Mouse (Mus musculus) T-helper 17 cell (primary cell): ENCODE measurements around the gene Gm17067.
"Not testable (repeated sequence)": the region's sequence is repeated elsewhere in the genome, so short reads cannot be mapped to it uniquely, and the experiment has no call there.

Experiments
- in situ Hi-C, 2 experiments: fragments of 300-600 bp; cut with MboI, MseI; formaldehyde crosslinking; loops; 1 replicate in 1 of 2; 2 replicates in 1 of 2; pipeline ENCODE4 v1.15.1; 2025; ENCODE audit warnings: high pct_unique_total_duplicates in 2 of 2

Gene Gm17067

DNA sequence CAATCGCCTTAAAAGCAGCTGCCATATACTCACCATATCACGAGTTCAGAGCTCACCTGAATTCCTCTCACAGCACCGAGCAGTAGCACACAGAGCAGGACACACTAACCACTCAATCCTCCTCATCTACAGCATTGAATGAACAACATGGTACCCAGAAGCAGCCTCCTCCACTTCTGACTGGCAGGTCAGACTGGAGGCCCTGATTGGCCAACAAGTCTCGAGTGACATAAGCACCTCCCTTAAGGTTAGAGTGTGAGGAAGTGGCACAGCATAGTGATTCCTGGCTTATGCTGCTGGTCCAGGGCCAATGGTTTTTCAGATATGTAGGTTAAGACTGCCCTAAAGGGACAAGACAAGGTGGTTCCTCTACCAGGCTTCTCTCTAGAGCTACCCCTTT, at the start of gene Gm17067:
TSS of gene Gm17067 (minus strand) at position 101 of the 400 bp plus-strand sequence.
- in situ Hi-C loops: not testable (repeated sequence)

DNA sequence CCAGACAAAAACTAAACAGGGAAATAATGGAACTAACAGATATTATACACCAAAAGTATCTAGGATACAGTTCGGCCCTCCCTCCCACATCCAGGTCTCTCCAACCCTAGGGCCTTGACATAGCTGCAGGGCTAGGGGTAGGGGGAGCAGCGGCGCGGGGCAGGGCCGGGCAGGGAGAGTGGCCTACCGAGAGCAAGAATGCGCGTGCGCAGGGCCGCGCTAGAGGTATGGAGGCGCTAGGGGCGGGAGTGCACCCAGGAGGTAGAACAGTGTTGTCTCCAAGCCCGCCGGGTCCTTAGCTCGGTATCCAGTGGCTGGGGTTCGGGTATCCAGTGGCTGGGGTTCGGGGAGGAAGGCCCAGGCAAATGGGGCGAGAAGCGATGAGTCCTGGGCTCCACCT, 23.0 kb upstream of the Gm17067 start:
- in situ Hi-C loops: loop anchor here (5.0 kb wide), 1 partner anchor 127 kb away; no protein-coding TSS in a partner anchor

DNA sequence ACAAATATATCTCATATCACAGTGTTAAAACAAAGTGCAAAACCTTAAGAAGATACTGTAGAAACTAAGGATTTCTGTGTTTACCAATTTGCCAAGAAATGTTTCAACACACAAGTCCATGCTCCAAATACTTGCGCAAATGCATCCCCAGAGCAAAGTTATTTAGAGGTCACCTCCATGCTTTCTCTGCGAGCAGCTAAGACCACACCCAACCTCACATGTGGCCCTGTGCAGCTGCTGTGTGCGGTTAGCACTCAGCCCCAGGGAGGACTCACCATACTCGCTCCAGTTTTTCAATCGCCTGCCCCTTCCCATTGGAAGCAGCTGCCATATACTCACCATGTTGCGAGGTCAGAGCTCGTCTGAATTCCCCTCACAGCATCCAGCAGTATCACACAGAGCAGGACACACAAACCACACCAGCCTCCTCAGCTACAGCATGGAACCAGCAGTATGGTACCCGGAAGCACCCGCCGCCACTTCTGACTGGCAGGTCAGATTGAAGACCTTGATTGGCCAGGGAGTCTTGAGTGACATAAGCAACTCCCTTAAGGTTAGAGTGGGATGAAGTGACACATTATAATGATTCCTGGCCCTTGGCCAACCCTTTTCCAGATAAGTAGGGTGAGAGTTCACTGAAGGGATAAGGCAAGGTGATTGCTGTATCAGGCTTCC, 11.9 kb upstream of the Gm17067 start:
- in situ Hi-C loops: no loop called here

DNA sequence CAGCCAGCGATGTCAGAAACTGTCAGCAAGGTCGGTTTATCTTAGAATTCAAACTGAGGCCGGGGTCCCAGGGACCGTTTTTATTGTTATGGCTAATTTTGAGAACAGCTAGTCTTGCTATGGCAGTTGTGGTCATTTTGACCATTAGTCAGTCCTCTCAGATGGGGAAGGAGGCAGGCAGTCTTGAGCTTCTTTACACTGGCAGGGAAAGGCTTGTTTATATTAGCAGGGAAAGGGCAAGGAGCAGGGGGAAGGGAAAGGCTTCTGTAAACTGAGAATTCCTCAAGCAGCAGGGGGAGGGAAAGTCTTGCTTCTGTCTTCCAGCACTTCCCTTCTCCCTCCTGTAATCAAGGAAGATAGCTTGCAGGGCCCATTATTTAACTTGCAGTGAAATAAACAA, 33.6 kb downstream of the Gm17067 start:
- in situ Hi-C loops: not testable (repeated sequence)

DNA sequence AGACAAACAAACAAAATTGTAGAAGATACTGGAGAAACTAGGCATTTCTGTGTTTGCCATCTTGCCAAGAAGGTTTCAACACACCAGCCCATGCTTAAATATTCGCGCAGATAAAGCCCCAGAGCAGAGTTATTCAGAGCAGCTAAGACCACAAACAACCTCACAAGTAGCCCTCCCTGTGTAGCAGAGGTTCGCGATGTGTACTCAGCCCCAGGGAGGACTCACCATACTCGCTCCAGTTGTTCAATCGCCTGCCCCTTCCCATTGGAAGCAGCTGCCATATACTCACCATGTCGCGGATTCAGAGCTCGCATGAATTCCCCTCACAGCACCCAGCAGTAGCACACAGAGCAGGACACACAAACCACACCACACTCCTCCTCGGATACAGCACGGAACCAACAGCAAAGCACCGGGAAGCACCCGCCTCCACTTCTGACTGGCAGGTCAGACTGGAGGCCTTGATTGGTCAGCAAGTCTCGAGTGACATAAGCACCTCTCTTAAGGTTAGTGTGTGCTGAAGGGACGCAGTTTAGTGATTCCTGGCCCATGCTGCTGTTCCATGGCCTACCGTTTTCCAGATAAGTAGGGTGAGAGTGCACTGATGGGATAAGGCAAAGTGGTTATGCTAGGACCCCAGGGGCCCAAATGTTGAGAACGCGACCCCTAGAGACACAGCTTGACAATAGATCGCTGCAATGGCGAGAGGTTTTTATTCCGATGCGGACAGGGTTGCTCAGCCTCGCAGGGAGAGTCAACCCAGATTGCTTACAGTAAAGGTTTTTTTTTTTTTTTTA, 34.3 kb downstream of the Gm17067 start, which contains the start of gene Zfp975:
TSS of gene Zfp975 (minus strand) at position 381 of the 797 bp plus-strand sequence.
- in situ Hi-C loops: not testable (repeated sequence)

DNA sequence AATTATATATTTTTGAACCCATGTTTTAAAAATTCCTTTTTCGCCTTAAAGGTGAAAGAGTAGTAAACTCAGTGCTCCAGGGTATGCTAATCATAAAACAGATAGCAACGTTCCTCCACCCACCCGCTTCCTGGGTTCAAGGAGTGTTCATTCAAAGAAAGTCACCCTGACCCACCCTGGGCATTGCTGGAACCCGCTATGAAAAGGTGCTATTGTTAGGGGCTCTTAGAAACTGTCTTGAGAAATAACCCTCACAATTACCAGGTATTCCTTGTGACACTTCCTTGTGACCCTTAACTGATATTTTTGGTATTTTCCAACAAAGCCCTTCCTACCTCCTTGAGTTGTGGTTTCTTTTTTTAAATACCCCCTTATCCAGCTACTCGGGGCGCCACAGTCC, 46.7 kb downstream of the Gm17067 start:
- in situ Hi-C loops: not testable (repeated sequence)

DNA sequence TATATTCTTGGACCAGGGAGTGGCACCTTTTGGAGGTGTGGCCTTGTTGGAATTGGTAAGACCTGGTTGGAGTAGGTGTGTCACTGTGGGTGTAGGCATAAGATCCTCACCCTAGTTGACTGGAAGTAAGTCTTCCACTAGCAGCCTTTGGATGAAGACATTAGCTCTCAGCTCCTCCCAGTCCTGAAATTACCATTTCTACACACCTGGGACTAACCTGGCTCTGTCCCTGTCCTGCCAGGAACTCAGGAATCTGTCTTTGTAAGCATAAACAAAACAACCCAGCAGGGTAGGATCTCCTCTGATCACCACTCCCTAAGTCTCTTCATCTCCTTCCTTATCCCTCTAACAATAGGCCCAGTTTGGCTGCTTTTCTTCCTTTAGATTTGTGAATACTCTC, 47.2 kb downstream of the Gm17067 start:
- in situ Hi-C loops: not testable (repeated sequence)

DNA sequence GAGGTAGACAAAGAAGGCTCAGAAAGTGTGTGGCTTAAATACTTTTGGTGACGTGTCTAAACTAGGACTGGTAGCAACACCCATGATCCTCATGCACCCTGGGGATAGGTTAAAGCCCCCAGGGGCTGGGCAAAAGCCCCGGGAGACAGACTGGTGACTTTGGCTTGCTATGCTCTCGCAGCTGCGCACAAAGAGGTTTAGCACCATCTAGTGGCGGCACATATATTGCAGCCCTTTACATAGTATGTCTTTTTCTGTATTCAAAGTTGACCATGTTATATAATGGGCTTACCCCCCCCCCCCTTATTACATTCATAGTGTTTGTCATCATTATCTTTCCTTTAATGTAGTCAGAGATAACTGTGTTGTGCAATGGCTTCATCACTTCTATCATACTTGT, 66.7 kb downstream of the Gm17067 start:
- in situ Hi-C loops: loop anchor here in 1 of 2 experiments (5.0 kb wide), 1 partner anchor 492 kb away; no protein-coding TSS in a partner anchor
